Mouse (Mus musculus) spleen, postnatal 0 days (tissue): ENCODE results near the gene Ippk. TPM values are rescaled to one million over a fixed set of nuclear protein-coding genes. Genes with fewer than 3 reads are reported as not detected.

ENCODE experiments used
- polyA plus RNA-seq: library from polyadenylated mRNA; unstranded; fragments of >200 nt; fragmentation: Nextera tagmentation; extraction: Ambion mirVana; gene quantifications from 2 replicates; pipeline ENCODE4 v1.2.1, GENCODE M21; 2015

Ippk gene
- polyA plus RNA-seq: 6.1 and 7.4 TPM in 2 replicates

GRCm38 (mm10) chr13:49420754-49421605 lies at the start of gene Ippk:
Gene Ippk, plus strand, starts transcription at chr13:49421249.

DNA sequence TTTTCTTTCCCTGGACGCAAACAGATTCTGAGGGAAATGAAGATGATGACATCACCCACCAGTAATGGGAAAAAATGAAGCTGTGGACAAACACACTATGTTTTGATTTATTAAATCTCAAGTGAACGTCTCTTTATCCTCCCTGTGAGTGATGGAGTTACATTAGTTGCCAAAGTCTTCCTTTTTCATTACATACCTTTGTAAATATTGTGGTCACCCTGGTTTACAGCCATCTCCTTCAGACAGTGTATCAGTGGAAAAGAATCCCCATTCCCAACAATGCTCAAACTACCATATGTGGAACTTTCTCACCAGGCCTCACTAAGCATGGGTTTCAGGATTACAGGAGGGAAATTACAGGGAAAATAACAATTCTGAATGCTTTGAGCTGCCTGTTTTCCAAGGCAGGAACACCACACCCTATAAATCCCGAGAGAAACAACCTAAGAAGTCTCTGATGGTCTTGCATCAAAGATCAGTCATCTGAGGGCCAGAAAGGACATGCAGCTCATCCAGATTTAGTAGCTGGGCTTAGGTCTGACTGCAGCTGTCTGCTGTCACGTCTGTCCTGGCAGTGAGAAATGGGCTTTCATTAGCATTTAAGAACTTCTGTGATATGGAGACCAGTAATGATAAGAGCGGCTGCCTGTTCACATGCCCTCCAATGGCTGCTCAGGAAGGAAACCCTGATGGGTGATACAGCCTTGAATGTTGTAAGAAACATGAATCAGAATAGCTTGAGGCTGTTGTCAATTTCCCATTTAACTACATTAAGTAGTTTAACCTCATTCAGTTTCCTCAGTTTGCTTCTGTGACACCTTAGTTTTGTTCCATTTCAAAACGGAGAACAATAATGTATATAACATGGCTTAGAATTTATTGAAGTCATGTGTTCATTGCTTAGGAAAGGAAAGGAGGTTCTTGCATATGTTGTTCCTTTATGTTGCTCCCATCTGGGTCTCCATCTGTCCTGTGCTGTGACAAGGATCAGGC lies 71.6 kb downstream of the Ippk start, which contains the start of gene Tes3-ps:
Gene Tes3-ps (plus strand): TSS at position 943 of the 993 bp plus-strand sequence.

DNA sequence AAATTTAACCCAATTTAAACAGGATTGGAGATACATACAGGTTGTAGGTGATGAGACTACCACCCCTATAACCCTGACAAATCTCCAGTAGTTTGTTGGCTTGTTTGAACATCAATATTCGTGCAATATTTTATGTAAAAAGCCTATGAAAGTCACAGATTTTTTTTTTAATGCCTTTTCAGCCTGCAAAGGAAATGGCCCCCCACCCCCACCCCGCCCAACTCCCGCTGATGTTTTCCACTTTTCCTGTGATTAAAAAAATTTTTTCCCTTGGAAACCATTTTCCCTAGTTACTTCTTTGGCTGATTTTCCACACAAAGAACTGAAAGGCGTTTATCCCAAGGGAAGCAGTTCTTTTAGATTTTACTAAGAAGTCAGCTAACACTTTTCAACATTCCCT lies 83.5 kb downstream of the Ippk start, which contains the start of gene Ecm2:
Gene Ecm2 (plus strand): TSS at position 301 of the 400 bp plus-strand sequence.

Other genes starting within 250 kb of the Ippk start
- gene Ninj1, start 233.8 kb upstream of the Ippk start, polyA plus RNA-seq: 42.2 and 52.1 TPM in 2 replicates
- 45.1 and 59.2 TPM in 2 replicates for gene Card19, start 205.2 kb upstream of the Ippk start, polyA plus RNA-seq
- gene Susd3, start 172.5 kb upstream of the Ippk start, polyA plus RNA-seq: 8.7 and 11.3 TPM in 2 replicates
- 1.6 and 2.0 TPM in 2 replicates for gene Fgd3, start 100.9 kb upstream of the Ippk start, polyA plus RNA-seq
- 10.2 and 12.0 TPM in 2 replicates for gene Bicd2, start 79.7 kb upstream of the Ippk start, polyA plus RNA-seq
- 2.3 TPM in 2 replicates for gene Tes3-ps, start 72.1 kb downstream of the Ippk start, polyA plus RNA-seq
- 0.79 and 1.2 TPM in 2 replicates for gene Ecm2, start 83.6 kb downstream of the Ippk start, polyA plus RNA-seq
- 7.1 and 8.6 TPM in 2 replicates for gene Aspn, start 123.2 kb downstream of the Ippk start, polyA plus RNA-seq
- 1.5 and 2.8 TPM in 2 replicates for gene Omd, start 161.2 kb downstream of the Ippk start, polyA plus RNA-seq
- 14.5 and 18.4 TPM in 2 replicates for gene Ogn, start 186.8 kb downstream of the Ippk start, polyA plus RNA-seq
- 38.4 and 45.4 TPM in 2 replicates for gene Cenpp, start 231.5 kb downstream of the Ippk start, polyA plus RNA-seq
- gene Nol8, start 231.8 kb downstream of the Ippk start, polyA plus RNA-seq: 13.4 and 14.1 TPM in 2 replicates